Mouse (Mus musculus) bone marrow macrophage, adult 2 months (primary cell): ENCODE data around the gene Gm20683.

Experiments used
- CTCF ChIP-seq: IDR thresholded peaks from 2 replicates; pipeline ENCODE4 v1.5.1; 2012; ENCODE audit warnings: low read depth, mild to moderate bottlenecking, low read length, moderate library complexity
- POLR2A ChIP-seq: IDR thresholded peaks from 2 replicates; pipeline ENCODE4 v1.6.1; 2012; ENCODE audit warnings: mild to moderate bottlenecking, low read depth, low read length, borderline replicate concordance

GRCm38 (mm10) chr17:25876347-25876915 lies 34.9 kb upstream of the Gm20683 start:
- no peak for TF ChIP-seq POLR2A
- no peak for TF ChIP-seq CTCF
